Mouse (Mus musculus) brain, embryonic 14.5 days (tissue): ENCODE measurements around the gene Ahnak.

Experiments used
- CTCF ChIP-seq: fragments of 200-500 bp; IDR thresholded peaks from 2 replicates; pipeline ENCODE4 v1.5.1; 2012; ENCODE audit warnings: inconsistent platforms, mild to moderate bottlenecking, moderate library complexity, borderline replicate concordance; ENCODE audit not compliant: insufficient read depth, insufficient read length; ENCODE audit errors: extremely low read depth
- POLR2A ChIP-seq: fragments of 200-500 bp; IDR thresholded peaks from 2 replicates; pipeline ENCODE4 v1.6.1; 2012; ENCODE audit warnings: mild to moderate bottlenecking, inconsistent platforms, borderline replicate concordance; ENCODE audit not compliant: poor library complexity, insufficient read depth, insufficient read length, severe bottlenecking; ENCODE audit errors: extremely low read depth

- TF ChIP-seq CTCF = no peak
- no peak for TF ChIP-seq POLR2A
These were observed 60.0 kb downstream of the Ahnak start for GRCm38 (mm10) chr19:9048981-9049687.
